Mouse (Mus musculus): ENCODE data around the gene Spsb3. TPM values are rescaled to one million over a fixed set of nuclear protein-coding genes. Genes with fewer than 3 reads are reported as not detected.
A peak's percentile ranks its signal among the peaks of the same experiment; 100 is the strongest.

The Spsb3 gene
- polyA plus RNA-seq, 2 experiments from 2014 or later: 53.0 to 59.5 TPM

- ATAC-seq: no peak
These were observed 12.1 kb upstream of the Spsb3 start for GRCm38 (mm10) chr17:24874405-24874745.

DNA sequence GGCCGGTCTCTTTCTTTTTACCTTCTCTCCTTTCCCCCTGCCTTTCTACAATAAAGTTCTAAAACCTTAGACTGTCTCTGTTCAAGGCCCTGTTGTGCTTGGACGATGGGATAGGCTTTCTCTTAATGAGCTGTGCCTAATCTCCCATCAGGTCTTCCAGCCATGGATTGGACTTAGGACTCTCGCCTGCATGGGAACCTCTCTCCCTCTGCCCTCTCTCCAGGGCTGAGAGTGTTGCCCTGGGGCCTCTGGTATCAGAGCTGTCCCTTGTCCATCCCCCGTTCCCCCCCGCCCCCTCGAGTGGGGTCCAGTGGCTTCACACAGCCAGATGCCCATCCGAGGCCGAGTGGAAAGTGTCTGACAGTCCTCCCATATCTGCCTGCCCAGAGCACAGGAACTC lies 11.5 kb upstream of the Spsb3 start:
- no peak for ATAC-seq

- no peak for ATAC-seq
These were observed 8.9 kb upstream of the Spsb3 start for GRCm38 (mm10) chr17:24877336-24878116.

GRCm38 (mm10) chr17:24878117-24878397 lies 8.4 kb upstream of the Spsb3 start:
- no peak for ATAC-seq

DNA sequence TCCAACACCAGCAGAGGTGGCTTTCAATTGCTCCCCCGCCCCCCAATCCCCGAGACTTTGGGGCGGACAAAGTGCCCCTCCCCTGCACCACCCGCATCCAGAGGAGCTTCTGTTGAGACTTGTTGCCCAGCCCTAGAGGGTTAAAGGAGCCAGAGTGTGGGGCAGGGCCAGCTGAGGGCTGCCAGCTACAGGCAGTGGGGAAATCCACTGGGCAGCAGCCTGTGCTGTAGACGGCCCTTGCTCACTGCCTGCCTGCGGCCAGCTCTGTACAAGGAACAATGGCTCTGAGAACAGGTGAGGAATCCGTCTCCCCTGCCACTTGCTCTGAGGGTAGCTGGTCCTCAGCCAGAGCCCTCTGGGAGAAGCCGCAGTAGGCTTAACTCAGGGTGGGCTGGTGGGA lies 7.9 kb upstream of the Spsb3 start:
- ATAC-seq: no peak

DNA sequence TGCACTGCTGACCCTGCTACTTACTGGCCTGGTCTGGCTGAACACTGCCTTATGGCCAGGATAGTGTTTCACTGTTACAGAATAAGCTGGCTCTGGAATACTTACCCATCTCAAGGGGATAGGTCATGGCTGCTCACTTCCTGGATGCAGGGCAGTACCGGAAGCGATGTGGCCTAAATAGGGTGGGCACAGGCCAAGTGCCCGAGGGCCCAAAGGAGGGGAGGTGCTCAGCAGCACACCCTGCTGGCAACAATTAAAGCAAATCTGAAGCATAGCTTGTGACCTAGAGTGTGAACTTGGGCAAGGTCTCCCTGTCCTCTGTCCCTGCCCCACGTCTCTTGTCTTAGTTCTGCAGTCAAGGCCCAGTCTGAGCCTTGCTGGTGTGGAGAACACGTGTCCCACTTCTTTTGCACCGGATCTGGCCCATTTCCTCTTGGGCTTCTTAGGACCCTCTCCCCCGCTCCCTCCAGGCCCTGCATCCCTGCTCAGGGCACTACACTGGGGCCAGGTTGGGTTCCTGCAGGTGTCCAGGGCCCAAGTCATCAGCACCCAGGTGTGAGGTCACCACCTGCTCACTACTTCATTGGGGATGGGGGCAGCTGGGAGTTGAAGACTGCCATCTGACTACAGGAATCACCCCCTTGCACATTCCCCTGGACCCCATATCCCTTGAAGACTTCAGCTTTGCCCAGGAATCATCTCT lies 4.6 kb upstream of the Spsb3 start:
- ATAC-seq: no peak

DNA sequence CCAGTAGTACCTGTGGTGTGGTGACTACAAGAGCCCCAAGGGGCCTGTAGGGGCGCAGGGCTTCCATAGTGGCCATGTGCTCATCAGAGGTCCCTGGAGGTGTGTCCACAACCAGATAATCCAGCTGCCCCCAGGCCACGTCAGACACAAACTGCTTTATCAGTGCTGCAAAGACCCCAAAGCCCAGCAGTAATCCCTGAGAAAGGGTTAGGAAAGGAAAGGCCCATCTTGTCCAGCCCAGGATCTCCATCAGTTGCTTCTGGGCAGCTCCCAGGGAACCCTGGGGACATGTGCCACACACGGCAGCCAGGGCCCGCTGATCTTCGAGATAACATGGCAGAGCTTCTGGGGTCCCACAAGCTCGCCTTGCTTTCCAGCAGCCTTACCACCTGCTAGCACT lies 2.1 kb upstream of the Spsb3 start:
- no peak for ATAC-seq

DNA sequence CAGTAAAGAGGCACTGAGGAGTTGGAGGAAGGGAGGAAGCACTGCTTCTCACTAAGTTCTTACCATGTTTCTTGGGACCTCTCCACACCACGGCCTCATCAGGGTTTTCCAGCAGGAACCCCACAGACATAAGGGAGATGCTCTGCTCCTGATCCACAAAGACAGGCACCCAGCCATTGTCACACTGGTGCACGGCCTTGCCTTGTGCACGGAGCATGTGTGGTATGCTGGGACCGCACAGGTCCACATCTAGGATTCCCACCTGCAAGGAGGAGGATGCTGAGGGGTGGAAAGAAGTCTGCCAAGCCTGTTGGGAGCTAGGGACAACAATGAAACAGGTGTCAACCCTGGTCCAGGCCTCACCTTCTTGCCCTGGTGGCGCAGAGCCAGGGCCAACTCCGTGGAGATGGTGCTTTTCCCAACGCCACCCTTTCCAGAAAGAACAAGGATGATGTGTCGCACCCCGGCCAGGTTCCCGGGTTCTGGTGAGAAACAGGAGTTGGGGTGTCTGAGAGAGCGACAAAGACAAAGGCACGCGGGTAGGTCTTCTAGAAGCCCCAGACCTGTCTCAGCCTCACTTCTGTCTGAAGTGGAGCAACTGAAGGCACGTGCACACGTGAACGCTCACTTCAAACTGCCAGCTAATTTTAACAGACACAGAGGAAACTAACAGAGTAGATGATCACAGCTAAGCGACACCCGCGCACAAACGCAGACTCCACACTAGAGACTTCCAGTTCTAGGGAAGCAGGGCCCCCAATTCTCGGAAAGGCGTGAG lies 898 bp upstream of the Spsb3 start:
- ATAC-seq: no peak

GRCm38 (mm10) chr17:24886932-24887271 lies 459 bp downstream of the Spsb3 start:
- ATAC-seq: peak; percentile 7

DNA sequence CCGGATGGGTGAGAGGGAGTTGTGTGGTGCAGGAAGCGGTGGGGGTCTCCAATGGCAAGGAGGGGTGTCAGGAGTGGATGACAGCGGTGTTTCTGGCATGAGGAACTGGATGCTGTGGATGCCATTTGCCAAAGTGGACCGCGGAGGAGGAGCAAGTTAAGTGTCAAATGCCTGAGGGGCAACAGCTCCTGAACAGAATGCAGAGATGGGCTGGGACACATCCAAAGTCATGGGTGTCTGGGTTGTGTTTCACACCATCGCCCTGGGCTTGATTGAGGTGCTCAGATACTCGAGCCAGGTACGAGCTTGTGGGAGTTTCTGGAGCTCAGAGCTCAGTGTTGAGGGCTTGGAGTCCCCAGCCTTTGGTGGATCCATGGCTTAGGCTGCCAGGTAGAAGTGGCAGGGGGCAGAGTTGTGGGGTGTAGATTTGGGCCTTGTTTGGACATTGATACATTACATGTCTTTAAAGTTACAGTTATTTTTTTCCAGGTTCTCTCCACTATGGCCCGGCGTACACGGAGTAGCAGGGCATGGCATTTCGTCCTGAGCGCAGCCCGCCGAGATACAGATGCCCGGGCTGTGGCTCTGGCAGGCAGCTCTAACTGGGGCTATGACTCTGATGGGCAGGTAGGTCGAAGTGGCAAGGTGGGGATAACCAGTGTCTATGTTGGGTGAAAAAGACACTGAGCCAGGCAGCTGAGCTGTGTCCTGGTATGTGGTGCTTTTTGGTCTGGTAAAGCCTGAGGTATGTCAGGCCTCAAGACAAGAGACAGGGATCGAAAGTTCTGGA lies 1.0 kb downstream of the Spsb3 start:
- ATAC-seq: no peak

DNA sequence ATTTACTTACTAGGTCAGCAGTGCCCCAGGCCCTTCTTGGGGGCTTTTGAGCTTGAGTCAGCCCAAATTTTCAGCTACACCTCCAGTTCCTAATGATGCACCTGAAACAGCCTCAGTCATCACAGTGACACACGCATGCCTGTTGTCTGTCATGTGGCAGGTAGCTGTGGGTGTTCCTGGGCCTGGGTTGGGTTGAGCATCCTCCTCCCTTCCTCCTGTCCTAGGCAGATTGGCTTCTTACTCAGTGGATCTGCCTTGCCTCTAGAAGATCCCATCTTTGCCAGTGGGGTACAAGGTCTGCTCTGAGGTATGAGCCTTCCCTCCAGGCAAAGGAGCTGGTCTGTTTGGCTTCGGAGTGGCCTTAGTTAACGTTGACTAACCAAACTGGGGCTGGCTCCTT lies 2.4 kb downstream of the Spsb3 start:
- ATAC-seq: no peak

- ATAC-seq: no peak
These were observed 4.0 kb downstream of the Spsb3 start for GRCm38 (mm10) chr17:24890151-24891092.

DNA sequence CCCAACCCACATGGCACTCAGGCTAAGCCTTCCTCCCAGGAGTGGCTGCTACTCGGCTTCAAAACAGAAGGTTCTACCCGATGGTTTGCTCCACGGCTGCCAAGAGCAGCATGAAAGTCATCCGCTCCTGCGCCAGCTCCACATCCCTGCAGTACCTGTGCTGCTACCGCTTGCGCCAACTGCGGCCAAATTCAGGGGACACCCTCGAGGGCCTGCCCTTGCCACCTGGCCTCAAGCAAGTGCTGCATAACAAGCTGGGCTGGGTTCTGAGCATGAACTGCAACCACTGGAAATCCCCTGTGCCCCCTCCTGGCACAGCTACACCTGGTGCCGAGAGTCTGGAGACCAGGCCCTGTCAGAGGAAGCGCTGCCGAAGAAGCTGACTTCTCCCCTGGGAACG lies 4.9 kb downstream of the Spsb3 start:
- ATAC-seq: no peak

DNA sequence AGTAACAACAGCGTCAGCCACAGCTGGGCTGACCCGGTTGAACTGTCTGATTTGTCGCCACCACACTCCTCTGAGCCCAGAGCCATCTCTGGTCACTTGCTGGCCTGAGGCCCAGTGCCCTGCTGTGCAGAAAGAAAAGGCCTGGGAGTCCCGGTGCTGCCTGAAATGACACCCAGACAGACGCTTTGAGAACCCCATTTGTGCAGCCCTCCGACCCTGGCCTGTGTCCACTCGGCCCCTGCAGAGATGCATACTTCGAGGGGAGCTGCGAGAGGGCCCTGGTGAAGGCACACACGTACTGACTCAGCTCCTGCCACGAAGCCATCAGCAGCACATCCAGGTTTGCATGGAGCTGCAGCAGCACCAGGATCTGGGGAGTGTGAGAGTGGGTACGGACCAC lies 6.3 kb downstream of the Spsb3 start:
- no peak for ATAC-seq

- ATAC-seq: no peak
These were observed 6.8 kb downstream of the Spsb3 start for GRCm38 (mm10) chr17:24893276-24893675.

- peak; percentile 7 for ATAC-seq
These were observed 7.9 kb downstream of the Spsb3 start for GRCm38 (mm10) chr17:24894061-24894994.

- peak; percentile 67 for ATAC-seq
These were observed 8.6 kb downstream of the Spsb3 start, which contains the start of the genes Eme2 and Mrps34 for GRCm38 (mm10) chr17:24894995-24895547. Eme2 (minus strand) TSS chr17:24895087. Mrps34 (plus strand) TSS chr17:24895116.

DNA sequence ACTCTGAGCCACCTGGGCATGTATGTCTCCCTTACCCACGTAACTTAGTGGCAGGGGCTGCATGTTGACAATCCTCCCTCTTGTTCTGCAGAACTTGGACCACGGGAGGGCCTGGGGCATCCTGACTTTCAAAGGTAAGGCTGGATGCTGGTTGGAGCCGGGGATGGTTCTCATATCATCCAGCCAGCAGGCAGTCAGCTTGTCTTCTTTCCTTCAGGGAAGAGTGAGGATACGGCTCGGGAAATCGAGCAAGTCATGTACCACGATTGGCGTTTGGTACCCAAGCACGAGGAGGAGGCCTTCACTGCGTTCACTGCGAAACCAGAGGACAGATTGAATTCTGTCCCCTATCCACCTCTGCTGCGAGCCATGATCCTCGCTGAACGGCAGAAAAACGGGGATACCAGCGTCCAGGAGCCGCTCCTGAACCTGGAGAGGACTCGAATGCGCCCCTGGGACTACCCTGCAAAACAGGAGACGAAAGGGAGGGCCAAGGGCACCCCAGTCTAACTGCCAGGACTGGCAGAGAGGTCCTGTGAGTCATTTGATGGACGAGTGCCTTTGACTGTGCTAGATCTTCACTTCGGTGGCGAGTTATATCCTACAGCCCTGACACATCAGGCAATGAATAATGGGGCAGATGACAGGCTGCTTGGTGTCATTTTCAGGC lies 9.3 kb downstream of the Spsb3 start:
- peak; percentile 2 for ATAC-seq

- ATAC-seq: peak; percentile 51
These were observed 10.0 kb downstream of the Spsb3 start, which contains the start of gene Nme3 for GRCm38 (mm10) chr17:24896241-24896992. Nme3 (plus strand) TSS chr17:24896500.
